Mouse (Mus musculus) midbrain, postnatal 0 days (tissue): ENCODE results near the gene Gm20388. TPM values are rescaled to one million over a fixed set of nuclear protein-coding genes. Genes with fewer than 3 reads are reported as not detected.

Experiments
- ATAC-seq: fragments of 200-750 bp; cut with Nextera tagmentation; 2 replicates; pipeline ENCODE4 v1.8.0; 2017; ENCODE audit warnings: moderate number of reproducible peaks, mild to moderate bottlenecking, moderate TSS enrichment, moderate library complexity; ENCODE audit not compliant: low FRiP score
- DNase-seq: peaks from one replicate; pipeline ENCODE4 v3.0.0-alpha.2; 2015; ENCODE audit warnings: low spot score
- H3K27ac ChIP-seq: fragments of 300-500 bp; sonication (generic); 2 replicates; pipeline ENCODE4 v1.5.1; 2014; ENCODE audit warnings: low read depth, mild to moderate bottlenecking, low read length, mixed read lengths
- H3K27me3 ChIP-seq: fragments of 300-500 bp; sonication (generic); 2 replicates; pipeline ENCODE4 v1.6.1; 2014; ENCODE audit warnings: low read length, control low read depth, mixed read lengths; ENCODE audit not compliant: insufficient read depth
- H3K36me3 ChIP-seq: fragments of 300-500 bp; sonication (generic); 2 replicates; pipeline ENCODE4 v1.6.1; 2014; ENCODE audit warnings: low read length, control low read depth, mixed read lengths; ENCODE audit not compliant: insufficient read depth
- H3K4me1 ChIP-seq: fragments of 300-500 bp; sonication (generic); 2 replicates; pipeline ENCODE4 v1.6.1; 2014; ENCODE audit warnings: mild to moderate bottlenecking, control low read depth, antibody characterized with exemption, low read length, mixed read lengths; ENCODE audit not compliant: insufficient read depth
- H3K4me2 ChIP-seq: fragments of 300-500 bp; sonication (generic); 2 replicates; pipeline ENCODE4 v1.6.1; 2014; ENCODE audit warnings: low read depth, mild to moderate bottlenecking, low read length, mixed read lengths; ENCODE audit not compliant: poor library complexity, severe bottlenecking
- H3K4me3 ChIP-seq: fragments of 300-500 bp; sonication (generic); 2 replicates; pipeline ENCODE4 v1.5.1; 2014; ENCODE audit warnings: low read depth, mild to moderate bottlenecking, low read length, moderate library complexity
- H3K9ac ChIP-seq: fragments of 300-500 bp; sonication (generic); replicated peaks from 2 replicates; pipeline ENCODE4 v1.6.1; 2014; ENCODE audit warnings: mild to moderate bottlenecking, low read length, moderate library complexity, mixed read lengths; ENCODE audit not compliant: poor library complexity, severe bottlenecking
- H3K9me3 ChIP-seq: fragments of 300-500 bp; sonication (generic); 2 replicates; pipeline ENCODE4 v1.6.1; 2016; ENCODE audit warnings: low read length, control low read depth
- CTCF ChIP-seq: IDR thresholded peaks from 2 replicates; pipeline ENCODE4 v1.5.1; 2016; ENCODE audit warnings: antibody characterized with exemption, mild to moderate bottlenecking
- WGBS: fragments of 180-500 bp; shearing (Covaris S2); extraction: QIAGEN DNeasy Blood & Tissue Kit; methylation state at CpG from one replicate; pipeline ENCODE4 v1.1.7; 2014; 5-methylcytosine and 5-hydroxymethylcytosine counted together
- polyA plus RNA-seq: library from polyadenylated mRNA; unstranded; fragments of >200 nt; fragmentation: Nextera tagmentation; extraction: Ambion mirVana; gene quantifications from 2 replicates; pipeline ENCODE4 v1.2.1, GENCODE M21; 2015
- total RNA-seq: library from RNA; depleted of rRNA; stranded (reverse); fragments of >200 nt; gene quantifications from 2 replicates; pipeline ENCODE4 v1.2.3, GENCODE M21; 2014

Gene Gm20388
- total and polyA plus RNA-seq, 2 experiments from 2014 or later = 74.2 TPM; not detected in 1

GRCm38 (mm10) chr8:123340071-123340470 is 3429.4 kb downstream of the Gm20388 start:
- no peaks in the 10 kb centered on the region for H3K36me3 ChIP-seq
- H3K27ac ChIP-seq = no peak overlapping the region
- DNase-seq (no peak), ATAC-seq (no peak)
- H3K4me2 ChIP-seq = no peak overlapping the region
- H3K4me1 ChIP-seq = no peaks in the 10 kb centered on the region
- H3K27me3 ChIP-seq = no peaks in the 10 kb centered on the region
- no peak overlapping the region for H3K9ac ChIP-seq
- H3K4me3 ChIP-seq = no peak overlapping the region
- H3K9me3 ChIP-seq = no peaks in the 10 kb centered on the region
- TF ChIP-seq CTCF = peak; percentile 47
- WGBS = 98% methylated on average over 4 of the region's 4 CpGs

GRCm38 (mm10) chr8:123341040-123342015 is 3430.7 kb downstream of the Gm20388 start:
- H3K9me3 ChIP-seq = no peaks in the 10 kb centered on the region
- 90% methylated on average over 27 of the region's 27 CpGs for WGBS
- no peak overlapping the region for H3K9ac ChIP-seq
- no peaks in the 10 kb centered on the region for H3K4me1 ChIP-seq
- DNase-seq (no peak), ATAC-seq (no peak)
- no peaks in the 10 kb centered on the region for H3K36me3 ChIP-seq
- H3K4me2 ChIP-seq = no peak overlapping the region
- H3K4me3 ChIP-seq = no peak overlapping the region
- H3K27me3 ChIP-seq = no peaks in the 10 kb centered on the region
- no peak overlapping the region for H3K27ac ChIP-seq
- TF ChIP-seq CTCF = no peak

GRCm38 (mm10) chr8:123342253-123342652 is 3431.6 kb downstream of the Gm20388 start:
- Histone ChIP-seq H3K27me3 (no peaks in the 10 kb centered on the region), H3K9me3 (no peaks in the 10 kb centered on the region), H3K4me1 (no peaks in the 10 kb centered on the region), H3K4me3 (no peak overlapping the region), H3K36me3 (no peaks in the 10 kb centered on the region), H3K27ac (no peak overlapping the region), H3K4me2 (no peak overlapping the region), H3K9ac (no peak overlapping the region)
- no peak for TF ChIP-seq CTCF
- DNase-seq = no peak
- 89% methylated on average over 8 of the region's 8 CpGs for WGBS
- ATAC-seq = no peak

- ATAC-seq = no peak
- no peak for TF ChIP-seq CTCF
- WGBS = 81% methylated on average over 7 of the region's 7 CpGs
Observed at GRCm38 (mm10) chr8:123342911-123343310, 3432.3 kb downstream of the Gm20388 start.

GRCm38 (mm10) chr8:123343422-123343821 is 3432.8 kb downstream of the Gm20388 start:
- Histone ChIP-seq H3K4me3 (no peak overlapping the region), H3K9ac (no peak overlapping the region), H3K27ac (no peak overlapping the region), H3K36me3 (0 out of 2 replicates have a peak, but pooled peaks cover 2% of the 10 kb centered on the region), H3K9me3 (no peaks in the 10 kb centered on the region), H3K4me1 (no peaks in the 10 kb centered on the region), H3K27me3 (no peaks in the 10 kb centered on the region), H3K4me2 (no peak overlapping the region)
- ATAC-seq (no peak), DNase-seq (no peak)
- 90% methylated on average over 12 of the region's 12 CpGs for WGBS
- TF ChIP-seq CTCF = no peak

More at GRCm38 (mm10) chr8:123342911-123343310, 3432.3 kb downstream of the Gm20388 start:
- DNase-seq = no peak
- no peaks in the 10 kb centered on the region for H3K4me1 ChIP-seq
- H3K27me3 ChIP-seq = no peaks in the 10 kb centered on the region
- H3K9ac ChIP-seq = no peak overlapping the region
- no peaks in the 10 kb centered on the region for H3K9me3 ChIP-seq
- no peak overlapping the region for H3K27ac ChIP-seq
- H3K4me2 ChIP-seq = no peak overlapping the region
- no peak overlapping the region for H3K4me3 ChIP-seq
- no peaks in the 10 kb centered on the region for H3K36me3 ChIP-seq

- DNase-seq (no peak), ATAC-seq (no peak)
- no peaks in the 10 kb centered on the region for H3K27me3 ChIP-seq
- H3K4me2 ChIP-seq = no peak overlapping the region
- TF ChIP-seq CTCF = no peak
- H3K9ac ChIP-seq = no peak overlapping the region
- no peak overlapping the region for H3K4me3 ChIP-seq
- H3K27ac ChIP-seq = no peak overlapping the region
- 87% methylated on average over 8 of the region's 8 CpGs for WGBS
- no peaks in the 10 kb centered on the region for H3K9me3 ChIP-seq
- H3K36me3 ChIP-seq = peaks cover 8% of the 10 kb centered on the region; the same call in 1 of the 2 replicates
- no peaks in the 10 kb centered on the region for H3K4me1 ChIP-seq
Observed at GRCm38 (mm10) chr8:123345135-123345534, 3434.5 kb downstream of the Gm20388 start.
